Mouse (Mus musculus): Measurements from ENCODE around the gene Msh4. TPM values are rescaled to one million over a fixed set of nuclear protein-coding genes. Genes with fewer than 3 reads are reported as not detected.
A peak's percentile ranks its signal among the peaks of the same experiment; 100 is the strongest.

The Msh4 gene
- polyA plus RNA-seq, 1 experiment from 2014 or later, result 0.35 TPM

DNA sequence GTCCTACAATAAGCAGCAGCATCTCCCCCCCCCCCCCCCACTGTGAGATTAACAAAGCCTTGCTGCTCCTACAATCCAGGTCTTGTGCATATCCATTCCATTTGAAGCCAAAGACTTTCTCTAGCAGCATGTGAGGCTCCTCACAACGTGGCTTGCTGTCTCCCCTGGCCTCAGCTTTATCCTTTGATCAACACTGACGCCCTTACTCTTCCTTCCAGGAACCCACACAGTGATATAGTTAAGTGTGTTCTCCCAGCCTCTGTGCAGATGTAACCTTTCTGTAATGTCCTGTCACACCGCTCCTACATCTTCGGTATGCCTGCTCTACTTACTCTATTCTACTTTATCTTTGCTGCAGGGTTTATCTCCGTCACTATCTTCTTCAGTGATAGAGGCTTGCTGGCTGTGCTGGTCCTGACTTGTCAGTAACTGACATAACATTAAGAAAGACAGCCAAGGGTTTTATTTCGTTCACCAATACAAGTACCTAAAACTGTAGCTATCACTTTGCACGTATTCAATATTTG lies 58.7 kb downstream of the Msh4 start:
- no peak for ATAC-seq (ENCODE audit: low FRiP score, low TSS enrichment)
- no peaks in the 10 kb centered on the region for H3K36me3 ChIP-seq (ENCODE audit: control insufficient read depth, insufficient read depth, low read length)
- no peak overlapping the region for H3K4me2 ChIP-seq (replicated peaks; ENCODE audit: low read depth, low read length)
- no peak overlapping the region for H3K4me3 ChIP-seq (ENCODE audit: low read length)
- no peaks in the 10 kb centered on the region for H3K27me3 ChIP-seq (ENCODE audit: control insufficient read depth, insufficient read depth, low read length)
- WGBS, result 81% methylated on average over 7 of the region's 7 CpGs
- no peak overlapping the region for H3K27ac ChIP-seq (ENCODE audit: low read depth, low read length)
- H3K4me1 ChIP-seq (ENCODE audit: control insufficient read depth, insufficient read depth, low read length), result no peaks in the 10 kb centered on the region
- no peak overlapping the region for H3K9ac ChIP-seq (ENCODE audit: low read depth, low read length)
- H3K9me3 ChIP-seq (ENCODE audit: control insufficient read depth, low read length), result no peaks in the 10 kb centered on the region

DNA sequence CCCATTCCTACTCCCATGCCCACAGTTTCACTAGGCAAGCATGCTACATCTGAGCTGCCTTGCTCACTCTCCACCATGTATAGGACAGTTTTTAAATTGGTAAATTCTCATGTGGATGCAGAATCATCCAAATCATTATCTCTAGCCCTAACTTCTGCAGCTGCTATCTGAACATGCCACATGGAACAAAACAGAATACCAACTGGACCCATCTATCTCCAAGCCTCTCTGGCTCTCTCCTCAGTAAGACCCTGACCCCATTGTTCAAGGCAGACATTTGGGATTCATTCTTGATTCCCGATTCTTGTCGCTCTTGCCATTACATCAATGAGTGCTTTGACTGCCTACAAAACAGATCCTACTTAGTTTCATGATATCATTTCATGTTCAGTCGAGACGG lies 59.8 kb downstream of the Msh4 start:
- no peaks in the 10 kb centered on the region for H3K4me1 ChIP-seq (ENCODE audit: control insufficient read depth, insufficient read depth, low read length)
- H3K27ac ChIP-seq (ENCODE audit: low read depth, low read length), result no peak overlapping the region
- no peaks in the 10 kb centered on the region for H3K36me3 ChIP-seq (ENCODE audit: control insufficient read depth, insufficient read depth, low read length)
- H3K9ac ChIP-seq (ENCODE audit: low read depth, low read length), result no peak overlapping the region
- no peak overlapping the region for H3K4me2 ChIP-seq (replicated peaks; ENCODE audit: low read depth, low read length)
- ATAC-seq (ENCODE audit: low FRiP score, low TSS enrichment), result no peak
- WGBS, result 93% methylated on average over 4 of the region's 4 CpGs
- H3K27me3 ChIP-seq (ENCODE audit: control insufficient read depth, insufficient read depth, low read length), result no peaks in the 10 kb centered on the region
- H3K9me3 ChIP-seq (ENCODE audit: control insufficient read depth, low read length), result no peaks in the 10 kb centered on the region
- H3K4me3 ChIP-seq (ENCODE audit: low read length), result no peak overlapping the region

DNA sequence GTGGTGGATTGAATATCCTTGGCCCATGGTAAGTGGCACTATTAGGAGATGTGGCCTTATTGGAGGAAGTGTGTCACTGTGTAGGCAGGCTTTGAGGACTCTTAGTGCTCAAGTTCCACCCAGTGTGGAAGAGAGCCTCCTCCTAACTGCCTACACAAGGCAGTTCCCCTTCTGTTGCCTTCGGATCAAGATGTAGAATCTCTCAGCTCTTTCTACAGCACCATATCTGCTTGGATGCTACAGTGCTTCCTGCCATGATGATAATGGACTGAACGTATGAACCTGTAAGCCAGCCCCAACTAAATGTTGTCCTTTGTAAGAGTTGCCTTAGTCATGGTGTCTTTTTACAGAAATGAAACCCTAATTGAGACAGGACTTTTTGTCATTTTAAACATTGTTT lies 60.4 kb downstream of the Msh4 start:
- Histone ChIP-seq H3K9me3 (ENCODE audit: control insufficient read depth, low read length) (no peaks in the 10 kb centered on the region), H3K36me3 (ENCODE audit: control insufficient read depth, insufficient read depth, low read length) (no peaks in the 10 kb centered on the region), H3K4me1 (ENCODE audit: control insufficient read depth, insufficient read depth, low read length) (no peaks in the 10 kb centered on the region), H3K4me2 (replicated peaks; ENCODE audit: low read depth, low read length) (no peak overlapping the region), H3K27ac (ENCODE audit: low read depth, low read length) (no peak overlapping the region), H3K9ac (ENCODE audit: low read depth, low read length) (no peak overlapping the region), H3K27me3 (ENCODE audit: control insufficient read depth, insufficient read depth, low read length) (no peaks in the 10 kb centered on the region), H3K4me3 (ENCODE audit: low read length) (no peak overlapping the region)
- ATAC-seq (ENCODE audit: low FRiP score, low TSS enrichment), result no peak
- 87% methylated on average over 2 of the region's 2 CpGs for WGBS

DNA sequence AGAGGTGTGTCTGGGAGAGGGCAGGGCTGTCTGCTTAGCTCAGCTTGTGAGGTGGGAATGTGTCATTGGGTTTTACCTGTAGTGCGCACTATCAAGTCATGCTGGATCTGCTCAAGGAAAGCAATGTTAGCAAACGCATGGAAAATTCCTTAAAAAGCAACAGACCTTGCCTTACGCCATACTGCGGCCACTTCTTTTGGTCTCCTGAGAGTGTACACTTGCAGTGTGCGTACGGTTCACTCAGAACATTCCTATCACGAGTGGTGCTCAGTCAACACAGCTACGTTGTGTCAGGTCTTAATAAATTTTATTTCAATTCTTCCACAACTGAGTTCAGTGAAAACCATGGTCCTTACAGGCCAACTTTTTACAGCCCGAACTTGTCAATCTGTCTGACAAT lies 61.2 kb downstream of the Msh4 start:
- WGBS, result 92% methylated on average over 9 of the region's 9 CpGs
- no peak for ATAC-seq (ENCODE audit: low FRiP score, low TSS enrichment)
- H3K27ac ChIP-seq (ENCODE audit: low read depth, low read length), result no peak overlapping the region

DNA sequence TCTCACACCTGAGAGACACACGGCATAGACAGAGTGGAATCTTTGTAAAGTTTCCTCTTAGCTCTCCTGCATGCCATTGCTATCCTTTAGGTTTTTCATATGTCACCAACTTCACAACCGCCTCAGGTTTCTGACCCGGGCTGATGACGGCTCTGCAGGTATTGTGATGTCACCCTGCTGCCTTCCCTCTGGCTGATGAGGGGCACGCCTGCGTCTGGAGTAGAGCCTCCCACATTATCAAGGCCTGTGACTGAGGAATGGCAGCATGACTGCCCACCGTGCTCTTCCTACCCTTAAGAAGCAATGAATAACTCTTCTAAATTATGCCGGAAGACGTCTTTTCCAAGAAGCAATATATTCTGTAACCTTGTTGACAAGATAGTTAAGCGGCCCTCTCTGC lies 61.9 kb downstream of the Msh4 start, which contains the start of gene Asb17:
Asb17 (plus strand) TSS at position 180 of the 400 bp plus-strand sequence.
- Histone ChIP-seq H3K27ac (ENCODE audit: low read depth, low read length) (no peak within 1 kb of the TSS), H3K4me2 (replicated peaks; ENCODE audit: low read depth, low read length) (no peak within 1 kb of the TSS), H3K9ac (ENCODE audit: low read depth, low read length) (no peak within 1 kb of the TSS), H3K9me3 (ENCODE audit: control insufficient read depth, low read length) (no peaks in the 10 kb centered on the region), H3K36me3 (ENCODE audit: control insufficient read depth, insufficient read depth, low read length) (no peaks in the 10 kb centered on the region), H3K27me3 (ENCODE audit: control insufficient read depth, insufficient read depth, low read length) (no peaks in the 10 kb centered on the region), H3K4me1 (ENCODE audit: control insufficient read depth, insufficient read depth, low read length) (no peaks in the 10 kb centered on the region), H3K4me3 (ENCODE audit: low read length) (no peak within 1 kb of the TSS)
- 77% methylated on average over 10 of the region's 10 CpGs for WGBS
- ATAC-seq (ENCODE audit: low FRiP score, low TSS enrichment), result no peak

More for the DNA sequence above, 61.2 kb downstream of the Msh4 start:
- Histone ChIP-seq H3K9me3 (ENCODE audit: control insufficient read depth, low read length) (no peaks in the 10 kb centered on the region), H3K36me3 (ENCODE audit: control insufficient read depth, insufficient read depth, low read length) (no peaks in the 10 kb centered on the region), H3K4me1 (ENCODE audit: control insufficient read depth, insufficient read depth, low read length) (no peaks in the 10 kb centered on the region), H3K4me2 (replicated peaks; ENCODE audit: low read depth, low read length) (no peak overlapping the region), H3K4me3 (ENCODE audit: low read length) (no peak overlapping the region), H3K27me3 (ENCODE audit: control insufficient read depth, insufficient read depth, low read length) (no peaks in the 10 kb centered on the region), H3K9ac (ENCODE audit: low read depth, low read length) (no peak overlapping the region)

DNA sequence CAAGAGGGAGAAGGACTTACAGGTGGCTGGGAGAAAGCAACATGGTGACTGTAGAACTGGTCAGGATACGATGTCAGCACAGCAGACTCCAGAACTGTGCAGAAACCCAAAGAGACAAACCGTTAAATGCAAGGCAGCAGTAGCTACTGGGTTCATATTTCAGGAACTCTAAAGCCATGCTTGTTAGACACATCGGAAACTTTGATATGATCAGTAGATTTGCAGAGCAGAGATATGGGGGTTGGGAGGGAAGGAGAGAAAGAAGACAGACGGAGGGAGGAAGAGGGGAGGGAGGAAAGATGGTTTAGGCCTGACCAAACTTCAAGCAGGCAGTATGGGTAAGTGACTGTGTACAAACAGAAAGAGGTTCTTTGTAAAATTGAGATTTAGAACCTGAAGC lies 68.3 kb downstream of the Msh4 start:
- Histone ChIP-seq H3K4me2 (replicated peaks; ENCODE audit: low read depth, low read length) (no peak overlapping the region), H3K27me3 (ENCODE audit: control insufficient read depth, insufficient read depth, low read length) (no peaks in the 10 kb centered on the region), H3K27ac (ENCODE audit: low read depth, low read length) (no peak overlapping the region), H3K36me3 (ENCODE audit: control insufficient read depth, insufficient read depth, low read length) (no peaks in the 10 kb centered on the region), H3K4me1 (ENCODE audit: control insufficient read depth, insufficient read depth, low read length) (no peaks in the 10 kb centered on the region), H3K9me3 (ENCODE audit: control insufficient read depth, low read length) (no peaks in the 10 kb centered on the region), H3K4me3 (ENCODE audit: low read length) (no peak overlapping the region), H3K9ac (ENCODE audit: low read depth, low read length) (no peak overlapping the region)
- no peak for ATAC-seq (ENCODE audit: low FRiP score, low TSS enrichment)
- WGBS, result 31% methylated on average over 4 of the region's 4 CpGs

DNA sequence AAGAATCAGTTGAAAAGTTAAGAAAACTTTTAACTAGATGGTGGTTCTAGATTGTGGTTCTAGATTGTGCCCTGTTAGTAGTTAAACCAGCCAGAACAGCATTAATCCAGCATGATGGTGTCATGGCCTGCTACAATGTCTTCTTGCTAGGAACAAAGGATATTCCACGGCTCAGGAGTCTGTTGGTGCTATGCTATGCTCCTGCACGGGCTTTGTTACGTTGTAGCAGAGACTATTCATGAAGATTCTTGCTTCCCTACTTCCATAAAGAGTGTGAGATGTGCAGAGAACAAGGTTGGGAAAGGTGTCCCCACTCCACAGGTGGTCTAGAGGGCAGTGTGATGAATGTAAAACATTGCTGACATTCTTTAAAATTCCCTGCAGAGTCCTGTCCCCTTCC lies 69.6 kb downstream of the Msh4 start:
- no peak overlapping the region for H3K4me2 ChIP-seq (replicated peaks; ENCODE audit: low read depth, low read length)
- no peaks in the 10 kb centered on the region for H3K27me3 ChIP-seq (ENCODE audit: control insufficient read depth, insufficient read depth, low read length)
- no peak overlapping the region for H3K27ac ChIP-seq (ENCODE audit: low read depth, low read length)
- H3K36me3 ChIP-seq (ENCODE audit: control insufficient read depth, insufficient read depth, low read length), result no peaks in the 10 kb centered on the region
- ATAC-seq (ENCODE audit: low FRiP score, low TSS enrichment), result no peak
- no peaks in the 10 kb centered on the region for H3K4me1 ChIP-seq (ENCODE audit: control insufficient read depth, insufficient read depth, low read length)
- H3K9me3 ChIP-seq (ENCODE audit: control insufficient read depth, low read length), result no peaks in the 10 kb centered on the region
- no peak overlapping the region for H3K4me3 ChIP-seq (ENCODE audit: low read length)
- 90% methylated on average over 3 of the region's 3 CpGs for WGBS
- H3K9ac ChIP-seq (ENCODE audit: low read depth, low read length), result no peak overlapping the region

DNA sequence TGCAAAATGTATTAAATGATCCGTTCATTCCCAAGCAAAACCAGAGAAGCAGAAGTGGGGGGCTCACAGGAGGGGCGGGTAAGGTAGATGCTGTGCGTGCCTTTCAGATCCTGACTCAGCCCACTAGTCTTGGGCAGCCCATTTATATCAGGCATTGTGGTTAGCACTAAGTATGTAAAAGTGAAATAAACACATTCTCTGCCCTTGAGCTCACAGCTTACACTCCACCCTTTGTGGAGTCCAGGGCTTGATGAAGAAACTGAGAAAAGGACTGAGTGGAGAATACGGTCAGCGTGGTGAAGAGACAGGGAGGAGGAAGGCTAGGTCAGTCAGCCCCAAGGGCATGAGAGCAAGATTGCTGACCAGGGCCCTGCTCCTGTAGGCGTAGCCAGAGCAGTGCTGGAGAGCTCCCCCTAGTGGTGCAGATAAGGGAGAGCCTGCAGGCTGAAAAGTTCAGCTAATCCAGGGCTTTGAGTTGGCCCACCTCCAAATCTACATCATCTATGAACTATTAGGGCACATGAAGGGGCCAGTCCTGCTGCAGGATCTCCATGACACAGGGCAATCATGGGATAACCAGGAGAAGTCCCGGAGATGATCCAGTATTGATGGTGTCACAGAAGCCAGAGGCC lies 70.4 kb downstream of the Msh4 start:
- Histone ChIP-seq H3K27ac (ENCODE audit: low read depth, low read length) (no peak overlapping the region), H3K4me2 (replicated peaks; ENCODE audit: low read depth, low read length) (no peak overlapping the region), H3K27me3 (ENCODE audit: control insufficient read depth, insufficient read depth, low read length) (no peaks in the 10 kb centered on the region), H3K4me3 (ENCODE audit: low read length) (no peak overlapping the region), H3K9ac (ENCODE audit: low read depth, low read length) (no peak overlapping the region), H3K9me3 (ENCODE audit: control insufficient read depth, low read length) (no peaks in the 10 kb centered on the region), H3K4me1 (ENCODE audit: control insufficient read depth, insufficient read depth, low read length) (no peaks in the 10 kb centered on the region), H3K36me3 (ENCODE audit: control insufficient read depth, insufficient read depth, low read length) (no peaks in the 10 kb centered on the region)
- ATAC-seq (ENCODE audit: low FRiP score, low TSS enrichment), result peak; percentile 65
- 54% methylated on average over 7 of the region's 7 CpGs for WGBS

DNA sequence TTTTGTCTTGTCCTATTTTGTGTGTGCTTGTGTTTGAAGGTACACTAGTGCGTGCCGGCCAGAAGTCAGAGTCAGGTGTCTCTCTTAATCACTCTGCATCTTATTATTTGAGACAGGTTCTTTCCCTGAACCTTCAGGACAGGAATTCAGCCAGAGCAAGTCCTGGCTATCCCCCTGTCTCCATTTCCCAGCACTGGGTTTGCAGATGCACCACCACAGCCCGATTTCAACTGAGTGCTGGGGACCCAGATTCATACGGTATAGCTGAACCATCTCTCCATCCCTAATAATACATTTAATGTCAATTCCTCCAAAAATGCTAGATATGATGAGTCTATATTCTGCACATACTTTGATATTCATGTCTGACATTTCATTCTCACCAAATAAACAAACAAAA lies 71.9 kb downstream of the Msh4 start:
- Histone ChIP-seq H3K27ac (ENCODE audit: low read depth, low read length) (no peak overlapping the region), H3K4me1 (ENCODE audit: control insufficient read depth, insufficient read depth, low read length) (no peaks in the 10 kb centered on the region), H3K27me3 (ENCODE audit: control insufficient read depth, insufficient read depth, low read length) (no peaks in the 10 kb centered on the region), H3K36me3 (ENCODE audit: control insufficient read depth, insufficient read depth, low read length) (no peaks in the 10 kb centered on the region), H3K9me3 (ENCODE audit: control insufficient read depth, low read length) (no peaks in the 10 kb centered on the region), H3K4me3 (ENCODE audit: low read length) (no peak overlapping the region), H3K4me2 (replicated peaks; ENCODE audit: low read depth, low read length) (no peak overlapping the region), H3K9ac (ENCODE audit: low read depth, low read length) (no peak overlapping the region)
- 87% methylated on average over 4 of the region's 4 CpGs for WGBS
- ATAC-seq (ENCODE audit: low FRiP score, low TSS enrichment), result no peak

All from kidney, embryonic 14.5 days (tissue).